Mouse (Mus musculus) embryo, embryonic 10.5 days (tissue): ENCODE measurements around the gene Prr15.

ENCODE experiments used
- DNase-seq: peaks from one replicate; pipeline ENCODE4 v3.0.0-alpha.2; 2015; ENCODE audit warnings: low spot score

Prr15 gene

GRCm38 (mm10) chr6:54331765-54332164 is 6.1 kb downstream of the Prr15 start:
- DNase-seq, result peak; percentile 28

GRCm38 (mm10) chr6:54332203-54332602 is 6.6 kb downstream of the Prr15 start:
- peak; percentile 59 for DNase-seq

GRCm38 (mm10) chr6:54333116-54333651 is 7.5 kb downstream of the Prr15 start:
- no peak for DNase-seq

GRCm38 (mm10) chr6:54333652-54334396 is 8.2 kb downstream of the Prr15 start:
- no peak for DNase-seq

- no peak for DNase-seq
These were observed 11.7 kb downstream of the Prr15 start for GRCm38 (mm10) chr6:54337321-54337720.

- DNase-seq, result no peak
These were observed 15.5 kb downstream of the Prr15 start for GRCm38 (mm10) chr6:54341133-54341532.

- DNase-seq, result no peak
These were observed 16.6 kb downstream of the Prr15 start for GRCm38 (mm10) chr6:54342223-54342622.

- no peak for DNase-seq
These were observed 26.2 kb downstream of the Prr15 start for GRCm38 (mm10) chr6:54351860-54352259.

GRCm38 (mm10) chr6:54352931-54353690 is 27.5 kb downstream of the Prr15 start:
- peak; percentile 37 for DNase-seq

- no peak for DNase-seq
These were observed 28.1 kb downstream of the Prr15 start for GRCm38 (mm10) chr6:54353698-54354097.

GRCm38 (mm10) chr6:54355626-54356025 is 30.0 kb downstream of the Prr15 start:
- no peak for DNase-seq

GRCm38 (mm10) chr6:54362526-54363324 is 37.1 kb downstream of the Prr15 start:
- DNase-seq, result no peak

GRCm38 (mm10) chr6:54364406-54365136 is 38.9 kb downstream of the Prr15 start:
- no peak for DNase-seq

- DNase-seq, result no peak
These were observed 41.0 kb downstream of the Prr15 start for GRCm38 (mm10) chr6:54366607-54367006.

- DNase-seq, result peak; percentile 87
These were observed 42.4 kb downstream of the Prr15 start for GRCm38 (mm10) chr6:54368071-54368470.

- DNase-seq, result peak; percentile 39
These were observed 44.4 kb downstream of the Prr15 start for GRCm38 (mm10) chr6:54369913-54370542.

GRCm38 (mm10) chr6:54371874-54372273 is 46.2 kb downstream of the Prr15 start:
- no peak for DNase-seq

GRCm38 (mm10) chr6:54379356-54379755 is 53.7 kb downstream of the Prr15 start:
- no peak for DNase-seq
